Mouse (Mus musculus): Measurements from ENCODE around the gene Pjvk.
"Not testable (repeated sequence)": the region's sequence is repeated elsewhere in the genome, so short reads cannot be mapped to it uniquely, and the experiment has no call there.

Gene Pjvk

GRCm38 (mm10) chr2:76647883-76648570 lies at the start of gene Pjvk, which contains the start of gene Prkra:
Gene Pjvk (plus strand): TSS chr2:76648476.
Gene Prkra (minus strand): TSS chr2:76648015.
- peak; percentile 98 for DNase-seq

DNA sequence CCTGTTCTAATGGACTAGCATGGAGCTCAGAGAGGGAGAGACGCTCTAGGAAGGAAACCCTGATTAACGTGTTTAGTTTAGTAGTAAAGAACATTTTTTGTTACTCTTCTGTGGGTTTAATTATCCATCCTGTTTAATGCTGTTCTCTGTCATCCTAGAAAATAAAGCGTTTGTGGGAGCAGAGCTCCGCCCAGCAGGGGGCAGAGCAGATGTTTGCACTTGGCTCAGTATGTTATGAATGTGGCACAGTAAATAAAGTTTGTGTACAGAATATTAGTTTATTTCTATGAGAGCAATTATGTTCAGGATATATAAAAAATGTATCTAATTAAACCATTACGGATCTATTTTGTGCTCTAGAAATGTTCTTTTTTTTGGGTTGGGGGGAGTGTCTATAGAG lies 49.1 kb upstream of the Pjvk start:
- DNase-seq = no peak

DNA sequence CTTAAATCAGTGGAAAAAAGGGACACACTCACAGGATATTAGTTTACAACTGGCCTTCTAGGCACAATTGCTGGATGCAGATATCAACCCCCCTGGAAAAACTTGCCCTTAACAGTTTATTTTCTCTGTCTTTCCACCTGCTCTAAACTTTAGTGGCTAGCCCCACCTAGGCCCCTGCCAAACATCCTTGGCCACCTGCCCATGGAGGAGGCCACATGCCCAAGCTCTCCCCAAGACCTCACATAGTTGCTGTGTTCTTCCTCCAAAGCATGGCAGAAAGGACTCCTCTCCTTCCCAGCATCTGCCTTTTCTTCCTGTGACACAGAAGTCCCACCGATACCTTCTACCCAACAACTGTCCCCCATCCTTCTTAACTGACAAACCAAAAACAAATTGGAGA lies 46.0 kb upstream of the Pjvk start:
- DNase-seq = no peak

GRCm38 (mm10) chr2:76606704-76607103 lies 41.6 kb upstream of the Pjvk start:
- DNase-seq = no peak

DNA sequence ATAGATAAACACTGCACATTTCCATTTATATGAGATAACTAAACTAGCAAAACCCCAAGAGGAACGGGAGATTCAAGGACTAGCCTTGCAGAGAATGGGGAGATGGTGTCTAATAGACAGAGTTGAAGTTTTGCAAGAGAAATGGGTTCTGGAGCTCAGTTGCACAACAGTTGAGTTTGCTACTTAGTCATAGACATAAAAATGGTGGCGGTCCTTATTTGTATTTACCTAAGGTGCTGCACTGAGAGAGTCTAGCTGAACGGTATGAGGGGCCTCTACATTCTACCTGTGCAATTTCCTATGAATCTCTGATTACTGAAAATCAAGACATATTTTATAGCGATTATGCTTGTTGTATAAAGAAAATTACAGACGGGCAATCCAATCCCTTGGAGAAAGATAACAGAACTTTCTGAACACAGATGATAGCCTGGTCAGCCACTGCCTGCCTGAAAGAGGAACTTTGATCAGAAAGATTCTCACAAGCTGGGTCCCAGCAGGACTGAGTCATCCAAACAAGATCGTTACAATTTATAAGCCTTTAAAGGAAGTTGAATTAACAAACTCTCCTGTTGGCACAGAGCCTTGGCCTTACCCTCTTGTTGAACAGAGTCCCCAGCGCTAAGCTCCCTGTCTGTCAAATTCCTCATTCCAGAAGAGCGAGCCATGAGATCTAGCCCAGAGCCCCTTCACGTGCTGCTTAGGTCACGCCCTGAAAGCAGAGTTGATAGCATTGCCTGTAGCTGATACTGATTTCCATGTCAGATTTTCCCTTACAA lies 37.8 kb upstream of the Pjvk start:
- no peak for DNase-seq

GRCm38 (mm10) chr2:76611996-76612395 lies 36.3 kb upstream of the Pjvk start:
- DNase-seq = no peak

- peak; percentile 15 for DNase-seq
These were observed 30.2 kb upstream of the Pjvk start for GRCm38 (mm10) chr2:76618078-76618477.

- no peak for DNase-seq
These were observed 28.1 kb upstream of the Pjvk start for GRCm38 (mm10) chr2:76620188-76620587.

DNA sequence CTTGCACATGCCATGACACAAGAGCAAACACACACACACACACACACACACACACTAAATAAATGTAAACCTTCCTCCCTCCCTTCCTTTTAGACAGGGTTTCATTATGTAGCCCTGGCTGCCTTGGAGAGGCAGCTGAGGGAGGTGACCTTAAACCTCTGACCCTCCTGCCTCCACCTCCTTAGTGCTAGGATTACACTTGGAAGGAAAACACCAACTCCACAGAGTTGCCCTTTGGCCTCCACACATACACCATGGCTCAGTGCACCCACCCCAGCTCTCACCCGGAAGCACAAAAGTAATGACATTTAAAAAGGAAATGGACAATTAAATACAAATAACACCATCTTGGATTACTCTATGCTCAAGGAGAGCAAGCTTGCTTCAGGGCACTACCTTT lies 26.6 kb upstream of the Pjvk start:
- no peak for DNase-seq

- DNase-seq = not testable (repeated sequence)
These were observed 26.0 kb upstream of the Pjvk start for GRCm38 (mm10) chr2:76622316-76622715.

DNA sequence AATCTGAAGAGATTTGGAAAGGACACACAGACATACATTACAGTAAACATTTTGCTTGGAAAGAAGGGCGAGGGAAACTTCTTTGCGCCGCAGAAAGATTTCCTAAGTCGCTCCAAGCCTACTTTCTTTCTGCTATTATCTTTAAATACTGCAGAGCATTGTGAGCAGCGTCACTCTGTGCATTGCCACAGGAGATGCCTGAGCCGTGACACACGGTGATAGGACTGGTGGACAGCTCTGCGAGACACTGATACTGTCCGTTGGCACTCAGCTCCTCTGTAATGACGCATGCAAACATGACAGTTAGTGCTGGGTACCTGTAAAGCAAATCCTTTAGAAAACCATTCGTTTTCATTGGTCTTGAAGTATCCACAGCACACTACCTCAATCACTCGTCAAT lies 18.0 kb upstream of the Pjvk start:
- DNase-seq = no peak

GRCm38 (mm10) chr2:76631600-76631999 lies 16.7 kb upstream of the Pjvk start:
- no peak for DNase-seq

DNA sequence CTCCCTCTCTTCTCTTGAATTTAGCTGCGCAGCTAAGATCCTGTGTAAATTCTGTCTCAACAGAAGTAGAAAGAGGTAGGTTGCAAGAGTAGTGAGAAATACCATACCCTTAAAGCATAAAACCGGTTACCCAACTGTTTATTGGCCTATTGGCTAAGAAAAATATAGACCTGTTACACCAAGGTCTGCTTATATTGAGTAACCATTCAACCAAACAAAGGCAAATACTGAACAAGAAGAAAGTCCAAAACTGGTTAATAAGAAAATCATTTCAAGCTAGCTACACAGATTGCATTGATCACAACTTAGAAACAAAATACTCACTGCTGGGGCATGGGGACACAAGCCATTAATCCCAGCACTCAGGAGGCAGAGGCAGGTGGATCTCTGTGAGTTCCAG lies 8.6 kb upstream of the Pjvk start:
- DNase-seq = no peak

GRCm38 (mm10) chr2:76643801-76644200 lies 4.5 kb upstream of the Pjvk start:
- no peak for DNase-seq

- DNase-seq = no peak
These were observed 821 bp upstream of the Pjvk start for GRCm38 (mm10) chr2:76647441-76647869.

GRCm38 (mm10) chr2:76648666-76649141 lies 428 bp downstream of the Pjvk start:
- peak; percentile 22 for DNase-seq

GRCm38 (mm10) chr2:76653070-76653469 lies 4.8 kb downstream of the Pjvk start:
- DNase-seq = no peak

DNA sequence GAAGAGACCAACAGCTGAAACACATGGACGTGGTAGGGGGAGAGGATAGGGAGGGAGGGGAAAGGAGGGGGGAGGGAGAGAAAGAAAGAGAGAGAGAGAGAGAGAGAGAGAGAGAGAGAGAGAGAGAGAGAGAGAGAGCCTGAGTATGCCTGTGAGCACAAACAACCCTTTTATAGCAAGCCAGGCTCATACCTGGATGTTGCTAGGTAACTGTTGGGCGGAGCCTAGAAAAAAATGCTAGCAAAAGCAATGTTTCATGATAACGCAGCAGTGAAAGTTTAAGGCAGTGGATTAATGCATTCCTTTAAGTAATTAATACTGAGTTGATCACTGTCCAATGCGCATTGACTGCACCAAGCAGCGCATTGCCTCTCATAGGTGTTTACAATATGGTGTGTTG lies 6.4 kb downstream of the Pjvk start:
- no peak for DNase-seq

DNA sequence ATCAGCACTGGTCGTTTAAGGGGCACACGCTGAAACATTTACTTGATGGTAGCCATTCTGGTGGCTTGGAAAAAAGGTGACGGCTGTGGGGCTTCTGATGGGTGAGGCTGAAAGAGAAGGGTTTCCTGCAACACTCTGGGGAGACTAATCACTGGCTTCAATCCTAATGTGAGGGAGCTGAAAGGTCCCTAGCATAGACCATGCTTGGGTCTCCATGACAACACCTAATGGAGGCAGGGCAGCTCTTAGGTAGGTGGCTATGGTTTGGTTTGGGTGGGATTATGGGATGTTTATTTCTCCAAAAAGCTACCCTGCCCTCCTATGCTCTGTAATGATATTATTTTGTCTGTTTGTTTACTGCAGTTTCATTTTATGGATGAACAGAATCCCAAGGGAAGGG lies 7.2 kb downstream of the Pjvk start:
- no peak for DNase-seq

- DNase-seq = no peak
These were observed 7.7 kb downstream of the Pjvk start for GRCm38 (mm10) chr2:76655982-76656381.

DNA sequence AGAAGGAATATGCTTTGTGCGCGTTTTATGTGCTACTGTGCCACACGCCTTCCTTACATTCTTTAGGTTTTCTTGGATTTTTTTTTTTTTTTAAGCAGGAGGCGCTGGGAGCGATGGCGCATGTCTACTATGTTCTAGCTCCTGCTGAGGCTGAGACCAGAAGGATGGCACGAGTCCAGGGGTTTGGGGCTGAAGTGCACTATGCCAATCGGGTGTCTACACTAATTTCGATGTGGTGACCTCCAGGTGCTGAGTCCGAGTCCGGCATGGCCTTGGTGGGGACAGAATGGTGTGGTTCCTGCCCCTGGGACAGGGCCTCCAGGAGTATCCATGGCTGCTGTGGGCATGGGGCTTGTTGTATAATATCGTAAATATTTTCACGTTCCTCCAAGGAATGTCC lies 10.3 kb downstream of the Pjvk start:
- DNase-seq = no peak

DNA sequence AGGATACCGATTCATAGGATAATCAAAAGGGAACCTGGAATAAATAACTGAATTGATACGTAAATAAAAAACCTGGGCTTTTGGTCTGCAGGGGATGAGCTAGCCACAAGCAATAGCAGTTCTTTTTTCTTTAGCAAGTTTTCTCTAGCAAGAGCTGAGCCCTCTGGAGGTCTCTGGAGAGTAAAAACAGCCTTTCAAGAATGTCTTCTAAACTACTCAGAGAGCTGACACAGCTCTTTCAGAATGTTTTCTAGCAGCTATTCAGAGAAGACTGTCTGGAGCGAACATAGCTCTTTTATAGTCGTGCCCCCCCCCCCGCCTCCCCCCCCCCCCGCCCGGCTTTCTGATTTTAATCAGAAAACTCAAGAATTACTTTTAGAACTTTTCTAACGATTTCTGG lies 11.1 kb downstream of the Pjvk start:
- no peak for DNase-seq

DNA sequence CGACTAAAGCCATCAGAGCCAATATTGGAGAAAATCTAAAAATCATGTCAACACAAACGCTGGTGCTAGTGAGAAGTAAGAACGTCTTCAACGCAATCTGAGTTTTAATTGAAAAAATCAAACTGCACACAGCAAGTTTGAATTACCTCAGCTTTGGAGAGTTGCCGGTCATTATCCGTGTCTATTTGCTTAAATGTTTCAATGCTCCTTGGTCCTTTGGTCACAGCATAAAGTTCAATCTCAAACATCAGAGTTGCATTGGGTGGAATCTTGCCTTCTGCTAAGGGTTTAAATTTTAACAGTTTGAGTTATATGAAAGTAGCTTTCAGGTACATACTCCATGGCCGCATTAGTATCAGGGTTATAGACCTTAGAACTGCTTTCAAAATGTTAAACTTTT lies 17.3 kb downstream of the Pjvk start:
- no peak for DNase-seq

- no peak for DNase-seq
These were observed 18.9 kb downstream of the Pjvk start for GRCm38 (mm10) chr2:76667200-76667599.
